Mouse (Mus musculus) hindbrain, embryonic 14.5 days (tissue): Measurements from ENCODE around the gene Gm12355. TPM values are rescaled to one million over a fixed set of nuclear protein-coding genes. Genes with fewer than 3 reads are reported as not detected.
A peak's percentile ranks its signal among the peaks of the same experiment; 100 is the strongest.

Experiments used
- ATAC-seq: fragments of 200-750 bp; cut with Nextera tagmentation; 2 replicates; pipeline ENCODE4 v1.8.0; 2017; ENCODE audit warnings: moderate number of reproducible peaks, mild to moderate bottlenecking, moderate TSS enrichment, moderate library complexity; ENCODE audit not compliant: low FRiP score
- DNase-seq: peaks from one replicate; pipeline ENCODE4 v3.0.0-alpha.2; 2015; ENCODE audit warnings: low spot score
- H3K27ac ChIP-seq: fragments of 300-500 bp; sonication (generic); 2 replicates; pipeline ENCODE4 v1.5.1; 2014; ENCODE audit warnings: mild to moderate bottlenecking, moderate library complexity
- H3K27me3 ChIP-seq: fragments of 300-500 bp; sonication (generic); 2 replicates; pipeline ENCODE4 v1.6.1; 2014; ENCODE audit warnings: mild to moderate bottlenecking, low read length, mixed read lengths; ENCODE audit not compliant: control insufficient read depth, insufficient read depth
- H3K36me3 ChIP-seq: fragments of 300-500 bp; sonication (generic); replicated peaks from 2 replicates; pipeline ENCODE4 v1.6.1; 2014; ENCODE audit not compliant: control insufficient read depth, insufficient read depth
- H3K4me1 ChIP-seq: fragments of 300-500 bp; sonication (generic); replicated peaks from 2 replicates; pipeline ENCODE4 v1.6.1; 2014; ENCODE audit warnings: antibody characterized with exemption, low read length, mixed read lengths; ENCODE audit not compliant: control insufficient read depth, insufficient read depth
- H3K4me2 ChIP-seq: fragments of 300-500 bp; sonication (generic); replicated peaks from 2 replicates; pipeline ENCODE4 v1.6.1; 2014; ENCODE audit warnings: mild to moderate bottlenecking, moderate library complexity
- H3K4me3 ChIP-seq: fragments of 300-500 bp; sonication (generic); replicated peaks from 2 replicates; pipeline ENCODE4 v1.5.1; 2014; ENCODE audit warnings: mild to moderate bottlenecking, low read length
- H3K9ac ChIP-seq: fragments of 300-500 bp; sonication (generic); 2 replicates; pipeline ENCODE4 v1.6.1; 2014
- H3K9me3 ChIP-seq: fragments of 300-500 bp; sonication (generic); 2 replicates; pipeline ENCODE4 v1.6.1; 2016; ENCODE audit warnings: low read length; ENCODE audit not compliant: control insufficient read depth
- WGBS: fragments of 180-500 bp; shearing (Covaris S2); extraction: QIAGEN DNeasy Blood & Tissue Kit; methylation state at CpG from one replicate; pipeline ENCODE4 v1.1.7; 2014; 5-methylcytosine and 5-hydroxymethylcytosine counted together
- polyA plus RNA-seq: library from polyadenylated mRNA; unstranded; fragments of >200 nt; fragmentation: Nextera tagmentation; extraction: Ambion mirVana; gene quantifications from 2 replicates; pipeline ENCODE4 v1.2.1, GENCODE M21; 2014

Gm12355 gene
- polyA plus RNA-seq, 1 experiment from 2014 or later = 0.80 TPM

DNA sequence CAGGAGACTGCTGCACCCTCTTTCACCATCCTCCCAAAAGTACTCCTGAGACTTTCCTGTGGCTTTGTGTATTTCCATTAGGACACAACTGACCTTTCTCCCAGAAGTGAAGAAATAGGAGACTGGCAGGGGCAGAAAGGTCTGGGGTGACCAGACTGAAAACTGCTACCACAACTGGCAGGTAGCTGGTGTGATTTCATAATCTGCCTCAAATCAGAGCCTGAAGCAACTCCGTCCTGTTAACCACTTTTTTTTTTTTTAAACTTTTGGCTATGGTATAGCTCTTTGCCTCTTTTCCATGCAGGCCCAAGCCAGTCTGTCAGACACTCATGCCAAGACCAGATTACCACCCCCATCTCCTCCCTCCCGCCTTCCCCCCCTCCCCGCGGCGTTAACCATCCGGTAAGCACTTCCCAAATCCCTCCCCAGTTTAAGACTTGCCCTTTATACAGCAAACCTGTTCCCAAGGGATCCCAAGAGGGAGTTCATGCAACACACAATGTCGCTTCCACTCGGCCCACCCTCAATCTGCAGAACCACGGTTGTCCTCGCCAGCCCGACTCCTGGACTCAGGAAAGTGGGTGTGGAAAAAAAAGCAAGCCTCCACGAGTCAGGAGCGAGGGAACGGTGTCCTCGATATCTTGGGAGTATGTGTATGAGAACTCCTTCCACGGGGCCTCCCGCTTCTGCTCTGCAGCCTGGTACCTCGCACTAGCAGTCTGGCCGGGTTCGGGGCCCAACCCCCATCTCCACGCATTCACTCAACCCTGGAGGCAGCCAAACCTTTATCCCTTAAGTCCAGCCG lies 39.2 kb downstream of the Gm12355 start:
- H3K4me3 ChIP-seq = peak overlapping the region; percentile 60
- peak overlapping the region; percentile 87 for H3K4me2 ChIP-seq
- H3K27ac ChIP-seq = peak overlapping the region; percentile 80
- H3K9ac ChIP-seq = peak overlapping the region; percentile 73
- 2% methylated on average over 22 of the region's 22 CpGs for WGBS
- H3K36me3 ChIP-seq = peaks cover 20% of the 10 kb centered on the region
- H3K27me3 ChIP-seq = no peaks in the 10 kb centered on the region
- DNase-seq = peak; percentile 33
- H3K9me3 ChIP-seq = no peaks in the 10 kb centered on the region
- H3K4me1 ChIP-seq = peaks cover 26% of the 10 kb centered on the region
- ATAC-seq = peak; percentile 39

DNA sequence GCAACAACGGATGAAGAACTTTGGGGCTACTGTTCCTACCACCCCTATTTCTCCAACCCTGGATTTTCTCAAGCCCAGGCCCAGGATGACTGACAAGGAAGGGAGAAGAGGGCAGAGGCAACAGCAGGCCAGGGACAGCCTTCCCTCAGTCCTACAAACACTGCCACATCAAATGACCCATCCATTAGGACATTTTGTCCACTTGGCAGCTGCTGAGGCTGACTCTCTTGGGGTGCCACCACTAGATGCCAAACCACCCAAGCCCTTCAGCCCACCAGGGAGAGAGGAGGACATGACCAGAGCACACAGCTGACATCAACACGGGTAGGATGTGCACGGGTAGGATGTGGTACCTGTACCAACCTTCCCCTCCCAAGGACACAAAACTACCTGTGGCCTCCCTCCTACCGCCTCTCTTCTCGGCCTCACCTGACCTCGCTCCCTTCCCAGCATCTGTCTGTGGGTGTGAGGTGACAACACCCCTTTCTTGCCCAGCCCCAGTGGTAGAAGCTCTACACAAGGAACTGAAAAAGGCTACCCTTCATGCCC lies 40.8 kb downstream of the Gm12355 start:
- WGBS = 96% methylated on average over 6 of the region's 6 CpGs
- ATAC-seq (no peak), DNase-seq (no peak)
- Histone ChIP-seq H3K4me3 (no peak overlapping the region), H3K9ac (no peak overlapping the region), H3K27me3 (no peaks in the 10 kb centered on the region), H3K4me2 (no peak overlapping the region), H3K27ac (no peak overlapping the region), H3K36me3 (peaks cover 28% of the 10 kb centered on the region), H3K9me3 (no peaks in the 10 kb centered on the region), H3K4me1 (peaks cover 26% of the 10 kb centered on the region)

DNA sequence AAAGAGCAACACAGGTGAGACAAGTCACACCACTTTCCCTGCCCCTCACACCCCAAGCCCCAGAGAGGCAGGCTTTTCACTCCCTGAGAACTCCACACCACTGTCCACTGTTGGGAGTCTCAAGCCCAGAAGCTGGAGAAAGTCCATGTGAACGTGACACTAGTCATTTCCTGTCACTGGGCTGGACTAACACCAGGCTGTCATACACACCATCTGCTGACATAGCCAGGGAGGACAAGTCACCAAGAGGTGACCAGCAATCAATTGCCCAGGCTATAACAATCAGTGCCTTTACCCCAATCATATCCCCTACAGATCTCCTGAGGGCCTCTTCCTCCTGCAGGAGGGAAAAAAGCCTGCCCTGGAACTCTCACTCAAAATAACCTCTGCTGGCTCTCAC lies 41.3 kb downstream of the Gm12355 start:
- no peaks in the 10 kb centered on the region for H3K9me3 ChIP-seq
- peaks cover 28% of the 10 kb centered on the region for H3K36me3 ChIP-seq
- no peak overlapping the region for H3K27ac ChIP-seq
- H3K27me3 ChIP-seq = no peaks in the 10 kb centered on the region
- no peak overlapping the region for H3K9ac ChIP-seq
- WGBS = 71% methylated on average over 1 of the region's 1 CpGs
- ATAC-seq (no peak), DNase-seq (no peak)
- H3K4me3 ChIP-seq = no peak overlapping the region
- H3K4me1 ChIP-seq = peaks cover 26% of the 10 kb centered on the region
- H3K4me2 ChIP-seq = no peak overlapping the region

DNA sequence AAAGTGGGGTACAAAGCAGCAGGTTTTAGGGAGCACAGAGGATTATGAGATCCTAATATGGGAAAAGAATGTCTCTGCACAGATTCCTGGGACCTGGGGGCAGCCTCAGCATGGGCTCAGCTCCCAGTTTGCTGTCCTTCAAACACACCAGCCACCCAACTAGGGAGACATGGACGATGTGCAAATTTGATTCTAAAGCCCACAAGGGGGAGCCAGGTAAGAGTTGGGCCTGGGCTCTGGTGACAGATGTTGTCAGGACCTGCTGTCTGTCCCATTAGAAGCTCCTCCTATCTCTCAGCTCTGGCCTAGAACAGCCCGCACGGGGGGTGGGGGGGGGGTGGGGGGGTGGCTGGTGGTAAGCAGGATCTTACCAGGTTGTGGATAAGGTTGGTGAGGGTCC lies 41.9 kb downstream of the Gm12355 start:
- no peak overlapping the region for H3K4me3 ChIP-seq
- H3K27ac ChIP-seq = no peak overlapping the region
- peaks cover 26% of the 10 kb centered on the region for H3K4me1 ChIP-seq
- ATAC-seq (no peak), DNase-seq (no peak)
- no peaks in the 10 kb centered on the region for H3K27me3 ChIP-seq
- H3K9me3 ChIP-seq = no peaks in the 10 kb centered on the region
- H3K4me2 ChIP-seq = no peak overlapping the region
- WGBS = 34% methylated on average over 3 of the region's 3 CpGs
- H3K36me3 ChIP-seq = peaks cover 28% of the 10 kb centered on the region
- H3K9ac ChIP-seq = no peak overlapping the region

DNA sequence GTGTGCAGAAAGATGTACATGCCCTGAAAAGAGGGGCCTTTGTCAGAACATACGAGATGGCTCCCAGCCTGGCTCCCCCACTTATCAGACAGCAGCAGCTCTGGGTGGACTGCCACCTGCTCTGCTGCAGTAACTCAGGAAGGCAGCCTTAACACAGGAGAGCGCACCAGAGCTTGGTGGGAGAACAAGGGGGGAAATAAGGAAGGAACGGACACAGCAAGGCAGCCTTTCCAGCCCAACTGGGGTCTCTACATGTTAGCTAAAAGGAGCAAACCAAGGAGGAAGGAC lies 42.3 kb downstream of the Gm12355 start:
- no peaks in the 10 kb centered on the region for H3K9me3 ChIP-seq
- WGBS = 91% methylated on average over 3 of the region's 3 CpGs

DNA sequence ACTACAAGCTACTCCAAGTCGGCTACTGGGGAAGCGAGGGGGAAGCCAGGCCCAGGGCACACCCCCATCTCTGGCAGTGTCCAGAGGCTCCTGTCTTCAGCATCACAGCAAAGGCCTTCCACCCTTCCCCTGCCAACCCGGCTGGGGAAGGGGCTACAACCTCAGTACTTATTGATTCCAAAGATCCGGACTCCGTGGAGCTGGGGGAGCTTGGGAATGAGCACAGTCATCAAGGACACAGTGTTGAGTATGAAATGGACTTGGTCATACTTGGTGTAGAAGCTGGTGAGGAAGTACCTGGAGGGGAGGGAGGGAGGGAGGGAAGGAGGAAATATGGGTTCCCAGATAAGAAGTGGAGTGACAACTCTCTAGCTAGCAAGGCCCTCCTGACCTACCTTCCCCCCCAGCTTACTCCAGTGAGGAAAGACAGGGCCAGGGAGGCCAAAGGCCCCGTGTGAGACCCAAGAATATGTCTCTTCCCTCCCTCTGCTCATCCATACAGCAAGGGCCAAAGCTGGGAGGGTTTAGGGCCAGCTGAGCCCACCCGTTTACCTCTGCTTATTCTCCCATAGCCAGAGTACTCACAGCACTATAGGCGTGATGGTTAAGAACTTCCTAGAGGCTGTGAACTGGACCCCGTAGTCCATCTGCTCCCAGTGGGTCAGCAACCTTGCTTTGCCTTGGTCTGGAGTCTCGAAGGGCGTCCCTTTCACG lies 42.8 kb downstream of the Gm12355 start:
- Histone ChIP-seq H3K4me3 (no peak overlapping the region), H3K9me3 (no peaks in the 10 kb centered on the region), H3K9ac (no peak overlapping the region), H3K4me2 (no peak overlapping the region), H3K27ac (no peak overlapping the region), H3K36me3 (peaks cover 28% of the 10 kb centered on the region), H3K27me3 (no peaks in the 10 kb centered on the region), H3K4me1 (peaks cover 20% of the 10 kb centered on the region)
- ATAC-seq (no peak), DNase-seq (no peak)
- 90% methylated on average over 12 of the region's 12 CpGs for WGBS

More for the DNA sequence above, 42.3 kb downstream of the Gm12355 start:
- H3K27me3 ChIP-seq = no peaks in the 10 kb centered on the region
- ATAC-seq = no peak
- peaks cover 28% of the 10 kb centered on the region for H3K36me3 ChIP-seq
- H3K4me1 ChIP-seq = peaks cover 23% of the 10 kb centered on the region
- no peak overlapping the region for H3K27ac ChIP-seq
- no peak overlapping the region for H3K9ac ChIP-seq
- H3K4me2 ChIP-seq = no peak overlapping the region
- DNase-seq = no peak
- H3K4me3 ChIP-seq = no peak overlapping the region

DNA sequence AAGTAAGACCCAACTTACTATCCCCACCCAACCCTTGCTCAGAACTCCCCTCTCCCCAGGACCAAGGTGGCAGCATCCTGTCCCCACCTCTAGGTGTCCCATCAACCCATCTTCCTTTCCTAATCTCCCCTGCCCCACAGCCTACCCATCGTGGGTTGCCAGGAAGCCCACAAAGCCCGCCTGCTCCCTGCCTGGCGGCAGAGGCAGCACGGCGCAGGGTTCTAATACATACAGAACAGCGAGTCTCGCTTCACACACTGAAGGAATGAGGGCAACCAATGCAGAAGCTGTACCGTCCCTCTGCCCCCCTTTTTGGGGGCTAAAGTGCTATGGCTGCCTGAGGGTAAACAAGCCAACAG lies 43.5 kb downstream of the Gm12355 start:
- WGBS = 86% methylated on average over 8 of the region's 8 CpGs
- ATAC-seq = no peak
- no peak overlapping the region for H3K9ac ChIP-seq
- H3K27me3 ChIP-seq = no peaks in the 10 kb centered on the region
- H3K4me2 ChIP-seq = no peak overlapping the region
- H3K36me3 ChIP-seq = peaks cover 28% of the 10 kb centered on the region
- H3K4me1 ChIP-seq = peaks cover 16% of the 10 kb centered on the region
- no peak overlapping the region for H3K27ac ChIP-seq
- DNase-seq = no peak
- no peaks in the 10 kb centered on the region for H3K9me3 ChIP-seq
- H3K4me3 ChIP-seq = no peak overlapping the region

DNA sequence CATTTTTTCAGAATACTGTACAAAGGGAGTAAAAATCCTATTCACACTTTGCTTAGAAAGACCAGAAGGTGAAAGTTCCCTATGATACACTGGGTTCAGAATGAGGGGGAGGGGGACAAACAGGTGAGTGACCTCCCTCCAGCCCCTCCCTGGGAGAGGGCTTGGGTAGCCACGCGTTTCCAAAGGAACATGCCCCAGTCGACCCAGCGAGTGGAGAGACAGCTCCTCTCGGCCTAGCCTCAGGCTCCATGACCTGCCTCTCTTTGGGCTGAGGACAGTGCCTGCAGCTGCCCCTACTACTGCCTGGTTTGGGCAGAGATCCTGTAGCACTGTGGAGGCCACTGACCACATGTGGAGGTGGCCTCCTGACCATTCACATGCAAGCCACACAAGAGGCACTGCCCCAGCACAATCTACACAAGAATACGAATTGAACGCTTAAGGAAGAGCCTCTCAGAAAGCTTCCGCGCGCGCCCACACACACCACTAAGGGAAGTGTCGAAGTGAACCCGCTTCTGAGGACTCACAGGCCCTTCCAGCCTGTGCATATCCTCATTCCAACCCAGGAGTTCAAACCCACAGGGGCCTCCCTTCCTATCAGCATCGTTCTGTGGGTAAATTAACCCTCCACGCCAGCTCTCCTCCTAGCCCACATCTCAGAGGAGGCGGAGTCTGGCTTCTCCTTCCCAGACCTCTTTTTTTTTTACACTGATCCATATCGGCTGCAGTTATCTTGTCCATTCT lies 44.0 kb downstream of the Gm12355 start:
- ATAC-seq = no peak

More for the DNA sequence above, 44.0 kb downstream of the Gm12355 start:
- Histone ChIP-seq H3K4me2 (no peak overlapping the region), H3K4me1 (peaks cover 15% of the 10 kb centered on the region), H3K27me3 (no peaks in the 10 kb centered on the region), H3K9me3 (no peaks in the 10 kb centered on the region), H3K4me3 (no peak overlapping the region), H3K36me3 (peaks cover 28% of the 10 kb centered on the region), H3K27ac (no peak overlapping the region), H3K9ac (no peak overlapping the region)
- 70% methylated on average over 17 of the region's 17 CpGs for WGBS
- no peak for DNase-seq
